In genomic region chr6:47284794-47285193, GRCm38 (mm10) we compare ENCODE assay signal across 19 mouse cellular contexts.
A peak's percentile ranks its signal among the peaks of the same experiment; 100 is the strongest.
DNase-seq lines count a peak whose midpoint lies in the region; ATAC-seq and TF ChIP-seq lines count a peak whose summit lies in the region.
"Had no signal": no experiment of that assay in that cellular context is flagged by ENCODE, and none has a peak within 500 bp of the region (broad histone marks: within the 10 kb centered on the region; RNA-seq: fewer than 3 reads in every experiment).

No protein-coding gene starts in this region.

- peak; percentile 38 for TF ChIP-seq CTCF in gastrocnemius, adult 2 months (IDR thresholded peaks at IDR 0.05)
- TF ChIP-seq CTCF in lung, embryonic 14.5 days (IDR thresholded peaks at IDR 0.05; ENCODE audit: low read depth), result peak; percentile 31; the same call in 1 of the 2 replicates

- H3K27ac ChIP-seq in gastrocnemius, adult 2 months, result no peak overlapping the region
- H3K27ac ChIP-seq in lung, embryonic 14.5 days (ENCODE audit: low read depth), result no peak overlapping the region
- H3K27ac ChIP-seq: embryonic facial prominence, embryonic 12.5 days; hindbrain, embryonic 10.5 days; liver, embryonic 13.5 days; midbrain, embryonic 12.5 days; neural tube, embryonic 12.5 days had no signal

- no peaks in the 10 kb centered on the region for H3K4me1 ChIP-seq in lung, embryonic 14.5 days (ENCODE audit: insufficient read depth)
- H3K4me1 ChIP-seq: liver, embryonic 13.5 days had no signal

- intact Hi-C loops in gastrocnemius, adult 2 months (cut with DNase I), result no loop called here

- H3K9me3 ChIP-seq in lung, embryonic 14.5 days (ENCODE audit: low read depth, low read length), result no peaks in the 10 kb centered on the region
- H3K9me3 ChIP-seq: embryonic facial prominence, embryonic 12.5 days; hindbrain, embryonic 10.5 days; liver, embryonic 13.5 days; midbrain, embryonic 12.5 days; neural tube, embryonic 12.5 days had no signal

- H3K27me3 ChIP-seq in lung, embryonic 14.5 days (ENCODE audit: insufficient read depth, low read length), result no peaks in the 10 kb centered on the region
- H3K27me3 ChIP-seq: embryonic facial prominence, embryonic 12.5 days; liver, embryonic 13.5 days; midbrain, embryonic 12.5 days; neural tube, embryonic 12.5 days had no signal

- no peak for DNase-seq in gastrocnemius, adult 2 months
- DNase-seq in gastrocnemius, adult 18-20 months (ENCODE audit: low spot score), result no peak
- no peak for DNase-seq in lung, embryonic 14.5 days
- DNase-seq in lung, postnatal 4 days, result no peak
- peak; percentile 45 for DNase-seq in ES-CJ7 (ENCODE audit: low read depth, low spot score)
- peak; percentile 7 for DNase-seq in naive thymus-derived CD4-positive, alpha-beta T cell, adult 2 months (ENCODE audit: low read depth)
- no peak for DNase-seq in spleen, postnatal 14 days (ENCODE audit: low spot score in 2 of 2)
- DNase-seq in adipocyte (ENCODE audit: low spot score), result no peak
- DNase-seq: cerebellum, adult 11 months; kidney, adult 11 months; kidney, postnatal 25 days; left cerebral cortex, postnatal 4 days; liver, embryonic 13.5 days; lung, postnatal 36 days; thymus, postnatal 25 days had no signal

- no peak overlapping the region for H3K4me3 ChIP-seq in gastrocnemius, adult 2 months
- H3K4me3 ChIP-seq in lung, embryonic 14.5 days (ENCODE audit: low read depth, low read length), result no peak overlapping the region
- H3K4me3 ChIP-seq: embryonic facial prominence, embryonic 12.5 days; hindbrain, embryonic 10.5 days; liver, embryonic 13.5 days; midbrain, embryonic 12.5 days; neural tube, embryonic 12.5 days had no signal

- ATAC-seq in lung, embryonic 14.5 days (ENCODE audit: insufficient read depth), result no peak

- no peak overlapping the region for H3K9ac ChIP-seq in lung, embryonic 14.5 days
- H3K9ac ChIP-seq: embryonic facial prominence, embryonic 12.5 days; liver, embryonic 13.5 days; midbrain, embryonic 12.5 days; neural tube, embryonic 12.5 days had no signal

- H3K36me3 ChIP-seq in lung, embryonic 14.5 days (ENCODE audit: insufficient read depth), result no peaks in the 10 kb centered on the region
- H3K36me3 ChIP-seq: embryonic facial prominence, embryonic 12.5 days; hindbrain, embryonic 10.5 days; liver, embryonic 13.5 days; midbrain, embryonic 12.5 days; neural tube, embryonic 12.5 days had no signal

- WGBS in lung, embryonic 14.5 days, result 65% methylated on average over 2 of the region's 2 CpGs

- no peak overlapping the region for H3K4me2 ChIP-seq in lung, embryonic 14.5 days
- H3K4me2 ChIP-seq: embryonic facial prominence, embryonic 12.5 days; liver, embryonic 13.5 days; midbrain, embryonic 12.5 days; neural tube, embryonic 12.5 days had no signal

Comparison
In these comparisons a context has a peak if more than half of its experiments do, and no peak if none do; other contexts are left out.
1. DNase-seq: peak in ES-CJ7 (single experiment) and naive thymus-derived CD4-positive, alpha-beta T cell, adult 2 months (single experiment); none in gastrocnemius, adult 2 months (single experiment), gastrocnemius, adult 18-20 months (single experiment), lung, embryonic 14.5 days (single experiment), lung, postnatal 4 days (0 of 2), spleen, postnatal 14 days (0 of 2) and adipocyte (single experiment).